Mouse (Mus musculus): ENCODE results near the gene Sh3bp1. TPM values are rescaled to one million over a fixed set of nuclear protein-coding genes. Genes with fewer than 3 reads are reported as not detected.

The Sh3bp1 gene
- total and polyA plus RNA-seq, 3 experiments = 12.3 to 69.7 (median 23.8) TPM

GRCm38 (mm10) chr15:78874989-78875388 is 24.6 kb upstream of the Sh3bp1 start:
- Histone ChIP-seq H3K27me3 (replicated peaks) (peaks cover 29% of the 10 kb centered on the region), H3K4me3 (replicated peaks in 1 of 3; ENCODE audit: low read depth in 2 of 3, low read length in 2 of 3, poor library complexity in 1 of 3) (no peak overlapping the region), H3K79me2 (replicated peaks; ENCODE audit: control insufficient read depth, extremely low read depth, insufficient read depth, poor library complexity, severe bottlenecking) (0 out of 2 replicates have a peak, but pooled peaks cover 4% of the 10 kb centered on the region), H3K4me2 (ENCODE audit: insufficient read depth, low read depth, poor library complexity, severe bottlenecking) (no peak overlapping the region), H3K9me3 (replicated peaks; ENCODE audit: low read length) (no peaks in the 10 kb centered on the region), H3K4me1 (ENCODE audit: control insufficient read depth in 1 of 2, insufficient read depth in 2 of 2) (peaks cover 0 to 26% of the 10 kb centered on the region in 2 experiments; a peak in 2 of 4 replicates), H3K27ac (ENCODE audit: insufficient read depth, low read depth) (no peak overlapping the region), H3K9ac (ENCODE audit: insufficient read depth, low read depth) (no peak overlapping the region), H3K36me3 (replicated peaks in 1 of 2; ENCODE audit: control insufficient read depth in 1 of 2, insufficient read depth in 1 of 2, low read length in 1 of 2) (peaks cover 2 to 10% of the 10 kb centered on the region in 2 experiments)
- TF ChIP-seq PAX5 (IDR thresholded peaks at IDR 0.05; ENCODE audit: low read length) = no peak
- no peak for TF ChIP-seq CHD1 (IDR thresholded peaks at IDR 0.05; ENCODE audit: low read depth, low read length)
- TF ChIP-seq USF1 (IDR thresholded peaks at IDR 0.05; ENCODE audit: low read depth, low read length) = no peak
- TF ChIP-seq SMC3 (IDR thresholded peaks at IDR 0.05; ENCODE audit: low read depth, low read length) = no peak
- TF ChIP-seq POLR2AphosphoS2 (IDR thresholded peaks at IDR 0.05; ENCODE audit: low read depth, low read length) = no peak
- TF ChIP-seq BHLHE40 (IDR thresholded peaks at IDR 0.05; ENCODE audit: low read depth, low read length) = no peak
- no peak for TF ChIP-seq ETS1 (conservative IDR thresholded peaks at IDR 0.05; ENCODE audit: low read depth, low read length)
- dilution Hi-C loops (cut with MboI; ENCODE audit: extremely low pct_ligation_motif_present, extremely low pct_unique_long_range_greater_than_20kb, low sequenced_read_pairs) (no loop called here), in situ Hi-C loops (cut with MboI; ENCODE audit: low pct_ligation_motif_present, low pct_unique_long_range_greater_than_20kb, low sequenced_read_pairs) (no loop called here)
- DNase-seq (ENCODE audit: extremely low read depth) = no peak

GRCm38 (mm10) chr15:78875537-78875936 is 24.0 kb upstream of the Sh3bp1 start:
- H3K9ac ChIP-seq (ENCODE audit: insufficient read depth, low read depth) = no peak overlapping the region
- H3K4me3 ChIP-seq (replicated peaks in 1 of 3; ENCODE audit: low read depth in 2 of 3, low read length in 2 of 3, poor library complexity in 1 of 3) = no peak overlapping the region
- H3K79me2 ChIP-seq (replicated peaks; ENCODE audit: control insufficient read depth, extremely low read depth, insufficient read depth, poor library complexity, severe bottlenecking) = 0 out of 2 replicates have a peak, but pooled peaks cover 4% of the 10 kb centered on the region
- H3K9me3 ChIP-seq (replicated peaks; ENCODE audit: low read length) = no peaks in the 10 kb centered on the region
- H3K36me3 ChIP-seq (replicated peaks in 1 of 2; ENCODE audit: control insufficient read depth in 1 of 2, insufficient read depth in 1 of 2, low read length in 1 of 2) = peaks cover 5 to 15% of the 10 kb centered on the region in 2 experiments
- dilution Hi-C loops (cut with MboI; ENCODE audit: extremely low pct_ligation_motif_present, extremely low pct_unique_long_range_greater_than_20kb, low sequenced_read_pairs) (no loop called here), in situ Hi-C loops (cut with MboI; ENCODE audit: low pct_ligation_motif_present, low pct_unique_long_range_greater_than_20kb, low sequenced_read_pairs) (no loop called here)
- TF ChIP-seq MYC (IDR thresholded peaks at IDR 0.05; ENCODE audit: low read depth, low read length) = no peak
- no peak for TF ChIP-seq PAX5 (IDR thresholded peaks at IDR 0.05; ENCODE audit: low read length)
- TF ChIP-seq MEF2A (IDR thresholded peaks at IDR 0.05; ENCODE audit: borderline replicate concordance, low read depth, low read length) = no peak
- no peak for TF ChIP-seq ZC3H11A (IDR thresholded peaks at IDR 0.05; ENCODE audit: low read depth, low read length)
- TF ChIP-seq ETS1 (conservative IDR thresholded peaks at IDR 0.05; ENCODE audit: low read depth, low read length) = no peak
- no peak for TF ChIP-seq POLR2A (IDR thresholded peaks at IDR 0.05; ENCODE audit: low read depth, low read length)
- TF ChIP-seq TBP (conservative IDR thresholded peaks at IDR 0.05; ENCODE audit: low read depth, low read length) = no peak
- TF ChIP-seq SMC3 (IDR thresholded peaks at IDR 0.05; ENCODE audit: low read depth, low read length) = no peak
- no peak for TF ChIP-seq CTCF (conservative IDR thresholded peaks at IDR 0.05 in 1 of 2, IDR thresholded peaks at IDR 0.05 in 1 of 2; ENCODE audit: low read depth in 2 of 2, low read length in 2 of 2)
- no peak for TF ChIP-seq KAT2A (IDR thresholded peaks at IDR 0.05; ENCODE audit: insufficient replicate concordance, low read length)
- no peak for TF ChIP-seq E2F4 (IDR thresholded peaks at IDR 0.05; ENCODE audit: insufficient replicate concordance, low read depth, low read length)
- TF ChIP-seq IRF4 (IDR thresholded peaks at IDR 0.05; ENCODE audit: low read depth, low read length) = no peak
- no peak for TF ChIP-seq ZKSCAN1 (IDR thresholded peaks at IDR 0.05; ENCODE audit: borderline replicate concordance, low read depth, low read length)
- no peak for TF ChIP-seq MAFK (IDR thresholded peaks at IDR 0.05; ENCODE audit: insufficient replicate concordance, low read length)
- no peak for TF ChIP-seq JUN (IDR thresholded peaks at IDR 0.05; ENCODE audit: insufficient read depth, low read depth, low read length)
- no peak overlapping the region for H3K27ac ChIP-seq (ENCODE audit: insufficient read depth, low read depth)
- H3K4me1 ChIP-seq (ENCODE audit: control insufficient read depth in 1 of 2, insufficient read depth in 2 of 2) = peaks cover 0 to 28% of the 10 kb centered on the region in 2 experiments; a peak in 2 of 4 replicates
- no peak overlapping the region for H3K4me2 ChIP-seq (ENCODE audit: insufficient read depth, low read depth, poor library complexity, severe bottlenecking)
- no peak for DNase-seq (ENCODE audit: extremely low read depth)
- peaks cover 29% of the 10 kb centered on the region for H3K27me3 ChIP-seq (replicated peaks)

All from CH12.LX (cell line).